Mouse (Mus musculus): ENCODE measurements around the gene Sept5. TPM values are rescaled to one million over a fixed set of nuclear protein-coding genes. Genes with fewer than 3 reads are reported as not detected.
A peak's percentile ranks its signal among the peaks of the same experiment; 100 is the strongest.

The Sept5 gene
- total RNA-seq, 2 experiments from 2014 or later = 14.2 to 24.3 TPM

- no peak for DNase-seq
Measured at GRCm38 (mm10) chr16:18583169-18583568, 46.6 kb downstream of the Sept5 start.

- no peak for DNase-seq
Measured at GRCm38 (mm10) chr16:18582426-18583148, 47.2 kb downstream of the Sept5 start.

GRCm38 (mm10) chr16:18581623-18582205 lies 48.0 kb downstream of the Sept5 start:
- peak; percentile 31 for DNase-seq

GRCm38 (mm10) chr16:18581050-18581622 lies 48.6 kb downstream of the Sept5 start:
- DNase-seq = no peak

- no peak for DNase-seq
Measured at GRCm38 (mm10) chr16:18580389-18580788, 49.4 kb downstream of the Sept5 start.

GRCm38 (mm10) chr16:18577599-18578160 lies 52.1 kb downstream of the Sept5 start:
- no peak for DNase-seq

GRCm38 (mm10) chr16:18577071-18577470 lies 52.7 kb downstream of the Sept5 start:
- DNase-seq = no peak

- peak; percentile 57 for DNase-seq
Measured at GRCm38 (mm10) chr16:18574196-18574595, 55.6 kb downstream of the Sept5 start.

Other genes with a start within 250 kb of the Sept5 start
- gene Txnrd2, start 203.6 kb downstream of the Sept5 start, total RNA-seq (2021) = 10 to 100 TPM; 61.5 to 62.8 TPM
- 100 to 1,000 TPM; 131 to 148 TPM for gene Comt, start 203.1 kb downstream of the Sept5 start, total RNA-seq (2021)
- gene Gnb1l, start 131.2 kb downstream of the Sept5 start, total RNA-seq (2021) = 1 to 10 TPM; 6.3 to 7.7 TPM
- 1 to 10 TPM; 4.0 to 7.1 TPM for gene Rtl10, start 131.1 kb downstream of the Sept5 start, total RNA-seq (2021)
- 1 to 10 TPM; 1.2 to 9.1 TPM for gene Tbx1, start 39.3 kb downstream of the Sept5 start, total RNA-seq (2021)
- 1 to 10 TPM; 1.1 to 1.4 TPM for gene Gp1bb, start 7.6 kb downstream of the Sept5 start, total RNA-seq (2021)
- gene Gm49601, start 3.5 kb downstream of the Sept5 start, total RNA-seq (2021) = 1 to 10 TPM; 2.5 to 4.8 TPM
- 100 to 1,000 TPM in 1 of 2 experiments, 10 to 100 TPM in 1; 98.7 to 118 TPM for gene Cldn5, start 146.9 kb upstream of the Sept5 start, total RNA-seq (2021)
- gene Ufd1, start 181.8 kb upstream of the Sept5 start, total RNA-seq (2021) = 10 to 100 TPM; 90.3 to 91.3 TPM
- gene Cdc45, start 182.0 kb upstream of the Sept5 start, total RNA-seq (2021) = 10 to 100 TPM; 12.9 to 14.6 TPM
- 10 to 100 TPM; 17.9 to 24.1 TPM for gene 2510002D24Rik, start 206.6 kb upstream of the Sept5 start, total RNA-seq (2021)
- gene Gm28539, start 206.6 kb upstream of the Sept5 start, total RNA-seq (2021) = under 1 TPM; 0.39 to 0.70 TPM
- 10 to 100 TPM; 61.2 to 66.6 TPM for gene Mrpl40, start 246.9 kb upstream of the Sept5 start, total RNA-seq (2021)
- gene Hira, start 247.1 kb upstream of the Sept5 start, total RNA-seq (2021) = 10 to 100 TPM; 36.3 to 44.4 TPM

Measured in adrenal gland, postnatal 10 days (tissue).